Mouse (Mus musculus) heart, adult 8-10 months (tissue): ENCODE measurements around the gene Fam124a. TPM values are rescaled to one million over a fixed set of nuclear protein-coding genes. Genes with fewer than 3 reads are reported as not detected.
A peak's percentile ranks its signal among the peaks of the same experiment; 100 is the strongest.
"Not testable (repeated sequence)": the region's sequence is repeated elsewhere in the genome, so short reads cannot be mapped to it uniquely, and the experiment has no call there.

Experiments
- DNase-seq: peaks from one replicate; pipeline ENCODE4 v3.0.0; 2022; ENCODE audit warnings: low spot score
- total RNA-seq, 4 experiments: library from RNA; stranded (reverse); gene quantifications; 2 replicates each; pipeline ENCODE4 v1.2.4; 2022

The Fam124a gene
- total RNA-seq = 1 to 10 TPM; 3.6 to 5.0 (median 3.7) TPM

GRCm38 (mm10) chr14:62555309-62555829 lies at the start of gene Fam124a:
Gene Fam124a, plus strand, starts transcription at chr14:62555737.
- peak; percentile 42 for DNase-seq

- no peak for DNase-seq
Measured at GRCm38 (mm10) chr14:62506261-62506660, 49.3 kb upstream of the Fam124a start.

GRCm38 (mm10) chr14:62509350-62509749 lies 46.2 kb upstream of the Fam124a start:
- peak; percentile 61 for DNase-seq

GRCm38 (mm10) chr14:62512845-62513244 lies 42.7 kb upstream of the Fam124a start:
- DNase-seq = no peak

GRCm38 (mm10) chr14:62530951-62531350 lies 24.6 kb upstream of the Fam124a start:
- no peak for DNase-seq

- DNase-seq = peak; percentile 38
Measured at GRCm38 (mm10) chr14:62536127-62536526, 19.4 kb upstream of the Fam124a start.

GRCm38 (mm10) chr14:62536988-62537387 lies 18.5 kb upstream of the Fam124a start:
- no peak for DNase-seq

GRCm38 (mm10) chr14:62539834-62540233 lies 15.7 kb upstream of the Fam124a start:
- DNase-seq = no peak

GRCm38 (mm10) chr14:62541751-62542150 lies 13.8 kb upstream of the Fam124a start:
- peak; percentile 57 for DNase-seq

- no peak for DNase-seq
Measured at GRCm38 (mm10) chr14:62546296-62546695, 9.2 kb upstream of the Fam124a start.

GRCm38 (mm10) chr14:62546746-62547145 lies 8.8 kb upstream of the Fam124a start:
- no peak for DNase-seq

GRCm38 (mm10) chr14:62550121-62550520 lies 5.4 kb upstream of the Fam124a start:
- DNase-seq = no peak

GRCm38 (mm10) chr14:62552771-62553170 lies 2.8 kb upstream of the Fam124a start:
- DNase-seq = no peak

- DNase-seq = no peak
Measured at GRCm38 (mm10) chr14:62553786-62554185, 1.8 kb upstream of the Fam124a start.

- no peak for DNase-seq
Measured at GRCm38 (mm10) chr14:62555840-62556810, 588 bp downstream of the Fam124a start.

GRCm38 (mm10) chr14:62557111-62557510 lies 1.6 kb downstream of the Fam124a start:
- no peak for DNase-seq

- DNase-seq = no peak
Measured at GRCm38 (mm10) chr14:62561875-62562748, 6.6 kb downstream of the Fam124a start.

- DNase-seq = no peak
Measured at GRCm38 (mm10) chr14:62563679-62564078, 8.1 kb downstream of the Fam124a start.

- not testable (repeated sequence) for DNase-seq
Measured at GRCm38 (mm10) chr14:62566821-62567220, 11.3 kb downstream of the Fam124a start, which contains the start of gene Gm4131. Gene Gm4131, minus strand, starts transcription at chr14:62566921.

GRCm38 (mm10) chr14:62569463-62569862 lies 13.9 kb downstream of the Fam124a start:
- DNase-seq = no peak

GRCm38 (mm10) chr14:62570299-62570698 lies 14.8 kb downstream of the Fam124a start:
- DNase-seq = peak; percentile 31

- DNase-seq = no peak
Measured at GRCm38 (mm10) chr14:62573454-62573853, 17.9 kb downstream of the Fam124a start.
